Mouse (Mus musculus) brain, embryonic 14.5 days (tissue): ENCODE measurements around the gene Rprd1b.

Source experiments
- CTCF ChIP-seq: fragments of 200-500 bp; IDR thresholded peaks from 2 replicates; pipeline ENCODE4 v1.5.1; 2012; ENCODE audit warnings: inconsistent platforms, mild to moderate bottlenecking, moderate library complexity, borderline replicate concordance; ENCODE audit not compliant: insufficient read depth, insufficient read length; ENCODE audit errors: extremely low read depth
- POLR2A ChIP-seq: fragments of 200-500 bp; IDR thresholded peaks from 2 replicates; pipeline ENCODE4 v1.6.1; 2012; ENCODE audit warnings: mild to moderate bottlenecking, inconsistent platforms, borderline replicate concordance; ENCODE audit not compliant: poor library complexity, insufficient read depth, insufficient read length, severe bottlenecking; ENCODE audit errors: extremely low read depth

GRCm38 (mm10) chr2:158168741-158169211 lies 140.5 kb downstream of the Rprd1b start:
- TF ChIP-seq POLR2A (no peak), CTCF (no peak)
